Mouse (Mus musculus): ENCODE measurements around the gene Mark2.

Mark2 gene

DNA sequence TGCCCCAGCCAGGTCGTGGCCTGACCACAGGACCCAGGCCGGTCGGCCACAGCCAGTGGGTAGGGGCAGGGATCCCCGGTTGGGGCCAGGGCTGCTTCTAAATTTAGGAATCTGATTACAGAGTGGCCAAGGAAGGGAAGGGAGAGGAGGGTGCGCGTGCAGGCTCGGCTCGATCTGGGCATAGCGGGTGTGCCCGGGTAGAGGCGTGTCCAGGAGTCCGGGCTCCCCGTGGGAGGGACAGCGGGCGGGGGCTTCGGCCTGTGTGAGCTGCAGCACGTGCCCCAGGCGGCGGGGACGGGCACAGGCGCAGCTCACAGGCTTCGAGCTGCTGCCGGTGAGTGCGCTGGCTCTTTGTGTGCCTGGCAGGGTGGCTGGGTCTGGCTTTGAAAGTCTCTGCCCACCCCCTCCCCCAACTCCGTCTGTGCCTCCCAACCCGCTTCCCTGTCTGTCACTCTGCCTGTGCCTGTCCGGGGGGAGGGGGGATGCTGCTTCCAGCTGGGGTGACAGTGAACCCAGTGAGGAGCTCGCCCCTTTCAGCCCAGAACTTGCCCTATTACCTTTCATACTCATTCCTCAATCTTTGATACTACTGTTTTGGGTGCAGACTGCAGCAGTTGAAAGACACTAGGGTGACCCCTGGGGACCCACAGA is 74.4 kb downstream of the Mark2 start, which contains the start of gene Rcor2:
Rcor2 (plus strand) TSS at position 235 of the 651 bp plus-strand sequence.
- DNase-seq (ENCODE audit: low spot score in 2 of 2): peak in 1 of 2 experiments; percentile 81

DNA sequence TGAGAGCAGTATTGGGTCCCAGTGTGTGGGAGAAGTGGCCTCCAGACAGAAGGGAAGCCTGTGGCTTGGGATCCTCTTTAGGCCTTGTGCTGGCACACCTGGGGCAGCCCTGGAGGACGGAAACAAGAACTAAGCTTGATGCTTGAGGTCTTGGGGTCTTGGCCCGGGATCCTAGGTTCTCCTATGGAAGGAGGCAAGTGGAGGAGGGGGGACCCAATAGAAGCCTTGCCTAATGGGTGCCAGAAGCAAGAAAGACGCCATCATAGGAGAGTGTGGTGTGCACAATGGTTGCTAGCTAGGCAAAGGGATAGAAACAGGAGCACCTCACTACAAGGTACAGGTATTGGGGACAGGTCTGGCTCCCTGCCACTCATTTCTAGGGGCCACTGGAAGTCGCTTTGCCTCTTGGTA is 75.2 kb downstream of the Mark2 start:
- DNase-seq (ENCODE audit: low spot score in 2 of 2): no peak

DNA sequence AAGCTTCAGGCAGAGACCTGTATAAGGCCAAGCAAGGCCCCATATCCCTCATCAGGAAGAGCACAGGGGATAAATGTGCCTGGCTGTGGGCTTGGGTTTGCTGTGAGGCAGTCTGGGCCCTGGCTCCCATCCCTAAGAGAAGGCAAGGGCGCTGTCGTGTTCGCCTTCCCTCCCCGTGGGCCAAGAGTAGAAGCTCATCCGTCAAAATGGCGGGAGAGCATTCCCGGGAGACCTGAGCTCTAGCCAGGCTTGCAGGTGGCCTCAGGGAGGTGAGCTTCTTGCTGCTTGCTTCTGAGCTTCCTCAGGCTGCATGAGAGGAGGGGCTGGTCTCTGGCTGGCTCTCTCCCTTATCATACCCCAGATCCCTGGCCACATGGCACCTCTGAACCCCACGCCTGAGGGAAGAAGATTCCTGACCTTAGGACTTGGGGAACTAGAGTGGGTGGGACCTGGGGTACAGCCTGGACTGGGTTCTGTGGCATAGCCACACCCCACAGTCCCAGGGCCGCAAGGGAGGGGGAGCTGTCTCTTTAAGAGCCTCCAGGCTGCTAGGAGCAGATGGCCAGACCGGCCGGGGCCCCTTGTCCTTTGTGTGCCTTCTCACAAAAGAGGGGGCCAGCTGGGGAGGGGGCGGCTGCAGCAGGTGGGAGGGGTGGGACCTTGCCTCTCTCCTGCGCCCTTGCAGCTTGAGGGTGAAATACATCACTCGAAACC is 76.0 kb downstream of the Mark2 start:
- peak in 1 of 2 experiments; percentile 71 for DNase-seq (ENCODE audit: low spot score in 2 of 2)

DNA sequence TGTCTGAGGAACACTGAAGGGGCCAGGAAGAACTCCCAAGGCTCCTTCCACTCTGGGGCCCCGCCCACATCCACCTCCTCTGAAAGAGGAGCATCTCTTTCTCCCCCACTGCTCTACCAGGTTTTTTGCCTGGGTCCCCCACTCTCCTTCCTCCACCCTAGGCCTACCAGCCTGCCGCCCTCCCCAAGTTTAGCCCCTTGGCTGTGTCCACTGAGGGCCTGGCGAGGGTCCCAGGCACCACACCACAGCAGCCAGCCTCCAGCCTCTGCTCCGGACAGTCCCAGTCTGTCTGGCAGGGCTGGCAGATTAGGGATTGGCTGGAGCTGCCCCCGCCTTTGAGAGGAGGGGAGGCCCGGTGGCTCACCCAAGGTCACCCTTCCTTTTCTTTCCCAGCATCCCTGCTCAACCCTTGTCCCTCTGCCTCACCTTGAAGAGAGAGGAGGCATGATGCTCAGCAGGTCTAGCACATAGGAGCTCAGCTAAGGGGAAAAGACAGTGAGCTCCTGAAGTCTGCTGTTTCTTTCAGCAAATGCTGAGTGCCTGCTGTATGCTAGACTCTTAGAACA is 76.8 kb downstream of the Mark2 start:
- DNase-seq (ENCODE audit: low spot score in 2 of 2): peak in 1 of 2 experiments; percentile 62

DNA sequence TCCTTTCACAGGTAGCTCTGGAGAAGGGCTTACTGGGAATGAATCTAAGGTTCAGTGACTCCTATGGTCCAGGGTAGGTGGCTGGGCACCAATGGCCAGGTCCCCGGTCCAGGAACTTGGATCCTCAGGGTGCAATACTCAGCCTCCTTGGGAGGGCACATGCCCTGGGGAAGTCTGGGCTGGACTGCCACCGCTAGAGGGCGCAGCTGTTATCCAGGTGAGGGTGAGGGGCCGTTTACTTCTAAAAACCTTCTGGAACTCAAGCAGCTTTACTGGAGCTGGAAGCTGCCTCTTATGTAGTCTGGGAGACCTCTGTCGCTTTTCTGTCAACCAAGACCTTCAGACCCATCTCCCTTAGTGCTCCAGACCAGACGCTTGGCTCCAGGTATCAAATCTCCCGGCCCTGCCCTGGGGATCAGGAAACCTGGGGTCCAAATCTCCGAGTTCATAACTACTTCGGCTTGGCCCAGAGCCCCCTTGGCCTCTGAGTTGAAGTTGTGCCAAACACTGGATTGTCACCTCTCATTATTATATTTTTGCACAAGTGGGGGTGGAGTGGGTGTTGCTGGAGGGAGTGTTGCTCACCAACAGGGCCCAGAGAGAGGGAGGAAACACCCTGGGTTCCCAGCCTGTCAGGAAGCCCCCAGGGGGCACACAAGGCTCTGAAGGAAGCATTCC is 77.4 kb downstream of the Mark2 start:
- DNase-seq (ENCODE audit: low spot score in 2 of 2): peak; percentile 55 to 73

DNA sequence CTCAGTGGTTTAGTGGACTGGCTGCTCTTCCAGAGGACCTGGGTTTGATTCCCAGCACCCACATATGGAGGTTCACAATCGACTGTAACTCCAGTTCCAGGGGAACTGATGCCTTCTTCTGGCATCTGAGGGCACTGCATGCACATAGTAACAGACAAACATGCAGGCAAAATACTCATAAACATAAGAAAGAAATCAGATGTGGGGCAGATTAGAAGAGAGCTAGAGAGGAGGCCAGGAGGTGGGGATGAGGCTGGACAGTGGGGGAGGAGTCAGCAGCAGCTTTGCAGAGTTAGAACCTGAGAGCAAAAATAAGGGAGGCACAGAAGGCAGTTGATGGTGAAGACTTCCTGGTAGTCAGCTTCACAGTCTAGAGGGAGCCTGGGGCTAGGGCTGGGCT is 79.1 kb downstream of the Mark2 start:
- DNase-seq (ENCODE audit: low spot score in 2 of 2): no peak

DNA sequence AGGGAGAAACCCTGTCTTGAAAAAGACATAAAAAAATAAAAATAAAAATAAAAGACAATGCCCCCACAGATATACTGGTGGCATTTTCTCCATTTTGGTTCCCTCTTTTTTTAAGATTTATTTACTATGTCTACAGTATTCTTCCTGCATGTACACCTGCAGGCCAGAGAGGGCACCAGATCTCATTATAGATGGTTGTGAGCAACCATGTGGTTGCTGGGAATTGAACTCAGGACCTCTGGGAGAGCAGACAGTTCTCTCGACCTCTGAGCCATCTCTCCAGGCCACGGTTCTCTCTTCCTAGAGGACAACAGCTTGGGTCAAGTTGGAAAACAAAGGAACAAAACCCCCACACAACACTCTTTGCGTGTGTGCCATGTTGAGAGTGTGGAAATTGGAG is 79.7 kb downstream of the Mark2 start:
- DNase-seq (ENCODE audit: low spot score in 2 of 2): no peak

DNA sequence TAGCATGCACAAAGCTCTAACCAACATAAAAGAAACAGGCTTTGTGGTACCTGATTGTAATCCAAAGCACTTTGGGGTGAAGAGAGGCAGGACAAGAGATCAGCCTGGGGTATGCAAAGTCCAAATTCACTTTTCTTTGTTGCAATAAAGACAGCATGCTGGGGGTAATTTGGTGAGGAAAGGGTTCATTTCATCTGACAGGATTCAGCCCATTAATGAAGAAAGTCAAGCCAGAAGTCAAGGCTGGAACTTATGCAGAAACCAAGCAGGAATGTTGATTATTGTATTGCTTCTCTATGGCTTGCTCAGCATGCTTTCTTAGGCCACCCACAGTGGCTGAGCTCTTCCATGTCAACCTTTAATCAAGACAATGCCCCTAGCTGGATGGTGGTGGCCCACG is 80.2 kb downstream of the Mark2 start:
- no peak for DNase-seq (ENCODE audit: low spot score in 2 of 2)

DNA sequence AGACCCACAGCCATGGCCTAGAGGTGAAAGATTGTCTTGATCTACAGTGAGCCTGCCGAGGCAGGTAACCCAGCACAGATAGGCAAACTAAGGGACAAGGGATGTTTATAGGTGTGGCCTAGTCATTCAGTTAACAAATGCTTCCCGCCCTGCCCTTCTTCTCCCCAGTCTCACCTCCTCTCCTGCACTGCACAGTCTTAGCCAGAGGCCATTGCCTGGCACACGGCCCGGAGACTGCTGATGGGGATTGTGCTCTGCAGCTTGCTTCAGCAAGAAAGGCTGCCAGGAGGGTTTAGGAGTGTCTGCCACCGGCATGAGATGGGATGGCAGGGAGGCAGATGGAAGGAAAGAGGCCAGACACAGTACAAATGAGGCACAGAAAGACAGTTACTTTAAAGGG is 83.8 kb downstream of the Mark2 start:
- DNase-seq (ENCODE audit: low spot score in 2 of 2): peak in 1 of 2 experiments; percentile 77

DNA sequence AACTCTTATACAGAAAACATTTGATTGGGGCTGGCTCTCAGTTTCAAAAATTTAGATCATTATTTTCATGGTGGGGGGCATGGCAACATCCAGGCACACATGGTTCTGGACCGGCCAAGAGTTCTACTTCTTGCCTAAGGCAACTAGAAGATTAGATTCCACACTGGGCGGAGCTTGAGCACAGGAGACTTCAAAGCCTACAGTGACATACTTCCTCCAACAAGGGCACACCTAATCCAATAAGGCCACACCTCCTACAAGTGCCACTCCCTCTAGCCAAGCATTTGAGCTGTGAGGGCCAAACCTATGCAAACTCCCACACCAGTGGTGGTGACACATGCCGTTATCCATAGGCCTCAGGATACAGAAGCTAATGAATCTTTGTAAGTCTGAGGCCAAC is 95.6 kb downstream of the Mark2 start:
- DNase-seq (ENCODE audit: low spot score in 2 of 2): no peak

DNA sequence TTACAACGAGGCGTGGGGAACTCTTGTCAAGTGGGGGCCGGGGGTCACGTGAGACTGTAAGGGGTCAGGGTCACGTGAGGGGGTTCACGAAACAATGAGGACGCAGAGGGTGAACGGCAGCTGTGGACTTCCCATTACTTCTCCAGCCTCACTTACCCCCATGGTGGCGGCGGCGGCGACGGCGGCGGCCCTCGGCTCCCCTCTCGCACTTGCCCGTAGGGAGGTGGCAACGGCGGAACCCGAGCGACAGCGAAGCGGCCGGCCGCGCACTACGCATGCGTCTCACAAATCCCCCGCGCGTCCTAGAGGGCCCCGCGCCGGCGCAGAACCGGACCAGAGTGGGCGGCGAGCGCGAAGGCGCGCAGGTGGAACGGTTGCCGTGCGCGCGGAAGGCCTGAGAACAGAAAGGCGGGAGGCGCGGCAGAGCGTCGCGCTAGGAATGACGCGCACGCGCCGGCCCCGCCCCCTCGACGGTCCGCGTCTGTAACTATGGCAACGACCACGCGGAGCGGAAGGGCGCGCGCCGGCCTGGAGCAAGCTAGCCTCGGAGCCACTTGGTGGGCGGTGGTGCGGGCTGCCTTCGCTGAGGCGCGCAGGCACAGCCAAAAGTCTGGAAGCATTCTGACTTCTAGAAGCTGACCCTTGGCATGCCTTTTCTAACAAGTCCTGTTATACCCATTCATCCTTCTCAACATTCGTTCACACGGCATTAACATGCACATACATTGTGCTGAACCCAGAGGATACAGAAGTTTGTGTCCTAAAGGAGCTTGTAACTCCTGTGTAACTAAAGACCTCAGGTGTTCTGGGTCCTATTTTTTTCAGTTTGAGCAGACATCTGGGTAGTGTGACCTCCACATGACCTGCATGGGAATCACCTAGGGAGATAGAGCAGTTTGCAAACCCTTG is 100.6 kb downstream of the Mark2 start, which contains the start of gene Naa40:
Naa40 (minus strand) TSS at position 402 of the 909 bp plus-strand sequence.
- peak; percentile 88 to 96 for DNase-seq (ENCODE audit: low spot score in 2 of 2)

DNA sequence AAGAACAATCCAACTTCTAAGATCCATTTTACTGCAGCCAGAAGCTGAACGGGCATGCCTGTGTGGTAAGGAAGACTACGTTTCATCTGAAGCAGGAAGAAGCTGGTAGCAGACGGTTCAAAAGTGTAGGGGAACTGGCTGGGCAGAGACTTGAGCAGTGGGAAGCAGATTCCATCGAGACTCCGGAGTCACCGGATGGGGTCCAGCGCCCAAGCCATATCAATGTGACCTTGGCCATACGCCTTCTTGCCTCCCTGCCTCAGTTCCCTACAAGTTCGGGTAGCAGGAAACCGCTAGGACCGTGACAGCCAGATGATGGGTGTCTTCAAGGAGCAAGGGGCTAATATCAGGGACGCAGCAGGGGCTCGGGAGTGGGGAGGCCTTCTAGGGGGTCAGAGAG is 101.4 kb downstream of the Mark2 start:
- DNase-seq (ENCODE audit: low spot score in 2 of 2): no peak

DNA sequence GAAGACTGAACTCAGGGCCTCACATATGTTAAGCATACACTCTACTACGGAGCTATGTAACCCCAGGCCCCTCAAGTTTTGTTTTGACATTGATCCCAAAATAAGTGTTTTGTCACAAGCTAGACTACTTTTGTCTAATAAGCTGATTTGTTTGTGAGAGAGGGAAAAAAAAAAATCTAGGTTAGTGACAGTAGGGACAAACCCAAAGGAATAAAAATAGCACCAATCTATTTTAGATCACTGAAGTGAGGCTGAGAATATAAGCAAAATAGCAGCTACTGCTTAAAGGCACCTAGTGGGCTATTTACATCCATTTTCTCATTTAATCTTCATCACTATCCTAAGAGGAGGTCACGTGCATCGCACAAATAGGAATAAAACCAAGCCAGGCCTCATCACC is 102.1 kb downstream of the Mark2 start:
- DNase-seq (ENCODE audit: low spot score in 2 of 2): no peak

DNA sequence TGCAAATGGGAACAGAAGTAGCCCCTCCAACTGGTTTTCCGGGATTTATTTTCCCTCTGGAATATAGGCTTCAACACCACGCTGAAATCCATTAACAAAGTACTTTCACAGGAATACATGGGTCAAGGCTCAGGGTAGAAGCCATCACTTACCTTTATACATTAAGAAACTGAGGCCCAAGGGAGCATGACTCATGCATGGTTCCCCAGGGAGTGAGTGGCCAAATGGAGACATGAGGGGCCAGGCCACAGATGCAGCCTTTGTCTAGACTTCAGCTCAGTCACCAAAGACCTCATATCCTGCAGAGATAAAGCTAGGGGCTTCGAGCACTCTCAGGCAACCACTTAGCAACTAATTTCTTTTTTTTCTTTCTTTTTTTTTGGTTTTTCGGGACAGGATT is 104.9 kb downstream of the Mark2 start:
- no peak for DNase-seq (ENCODE audit: low spot score in 2 of 2)

DNA sequence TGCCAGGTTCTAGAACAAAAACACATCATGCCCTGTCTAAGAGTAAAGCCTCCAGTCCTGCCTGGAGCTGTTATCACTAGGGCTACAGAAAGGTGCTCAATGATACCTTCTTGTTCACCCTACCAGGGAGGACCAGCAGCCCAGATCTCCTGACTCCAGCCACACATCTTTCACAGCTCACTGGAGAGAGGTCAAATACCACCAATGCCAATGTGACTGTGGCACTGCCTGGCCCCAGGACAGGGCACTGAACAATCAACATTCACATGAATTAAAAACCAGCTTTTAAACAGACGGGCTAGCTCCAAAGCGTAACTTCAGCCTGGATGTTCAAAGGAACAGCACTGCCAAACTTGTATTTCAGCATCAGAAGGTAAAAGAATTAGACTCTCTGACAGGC is 105.6 kb downstream of the Mark2 start:
- no peak for DNase-seq (ENCODE audit: low spot score in 2 of 2)

DNA sequence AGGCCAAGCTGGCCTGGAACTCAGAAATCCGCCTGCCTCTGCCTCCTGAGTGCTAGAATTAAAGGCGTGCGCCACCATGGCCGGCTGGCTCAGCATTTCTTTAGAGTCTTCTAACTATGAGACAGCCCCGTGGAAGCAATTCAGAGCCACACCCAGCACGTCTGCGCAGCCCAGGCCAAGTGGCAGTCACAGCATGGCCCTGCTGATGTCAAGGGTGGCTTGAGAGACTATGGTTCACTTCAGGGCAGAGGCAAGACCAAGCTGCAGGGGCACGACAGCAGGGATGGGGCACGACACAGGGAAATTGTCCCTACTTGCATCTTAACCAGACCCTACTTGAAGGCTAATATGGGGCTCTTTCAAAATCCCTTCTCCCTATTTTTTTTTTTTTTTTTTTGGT is 106.2 kb downstream of the Mark2 start:
- DNase-seq (ENCODE audit: low spot score in 2 of 2): no peak

DNA sequence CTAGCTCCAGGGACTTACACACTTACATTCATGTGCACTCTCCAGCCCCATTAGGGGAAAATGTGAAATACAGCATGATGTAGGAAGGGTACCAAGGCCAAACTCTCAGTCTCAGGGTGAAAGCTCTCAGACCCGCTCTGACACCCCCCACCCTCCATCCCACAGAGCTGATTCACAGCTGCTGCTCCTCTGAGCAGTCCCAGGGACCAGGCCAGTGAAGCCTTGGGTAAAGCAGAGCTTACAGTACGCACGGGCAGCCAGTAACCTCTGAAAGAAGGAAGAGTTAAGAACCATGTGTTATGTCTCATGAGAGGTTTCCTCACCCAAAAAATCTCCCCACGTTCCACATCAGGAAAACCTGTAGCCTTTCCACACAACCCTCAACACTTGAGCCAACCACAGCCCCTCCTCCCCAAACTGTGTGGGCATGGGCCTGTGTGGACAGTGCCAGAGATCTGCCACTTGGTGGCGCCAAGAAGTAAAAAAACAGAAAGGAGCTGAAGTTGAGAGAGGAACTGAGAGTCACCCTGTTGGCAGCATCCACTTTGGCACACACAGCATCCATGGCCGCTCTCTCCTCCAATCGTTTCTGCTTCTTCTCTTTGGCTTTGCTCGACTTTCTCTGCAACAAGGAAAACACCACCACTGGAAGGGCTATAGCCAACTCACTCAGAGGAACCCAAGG is 107.0 kb downstream of the Mark2 start:
- peak; percentile 62 to 85 for DNase-seq (ENCODE audit: low spot score in 2 of 2)

DNA sequence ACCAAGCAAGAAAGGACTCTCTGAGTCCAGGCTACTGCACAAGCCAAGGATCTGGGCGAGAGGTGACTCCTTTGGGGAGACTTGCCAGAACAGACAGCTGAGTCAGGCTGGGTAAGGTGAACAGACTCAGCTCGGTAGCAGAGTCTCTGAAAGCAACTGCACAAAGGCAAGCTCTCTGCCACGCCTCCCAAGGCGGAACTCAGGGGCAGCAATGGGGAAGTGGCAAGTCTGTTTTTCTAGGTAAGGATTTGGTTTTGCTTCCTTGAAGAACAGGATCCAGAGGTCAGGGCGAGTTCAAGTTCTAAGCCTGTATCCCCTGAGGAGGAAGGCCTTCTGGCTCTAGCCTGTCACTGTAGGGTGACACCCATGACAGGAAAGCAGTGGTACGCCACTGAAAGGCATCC is 115.1 kb downstream of the Mark2 start:
- no peak for DNase-seq (ENCODE audit: low spot score in 2 of 2)

All from cerebellum, postnatal 4 days (tissue).